ENCODE assay signal across 8 mouse cellular contexts in genomic region chr19:5691601-5692000, GRCm38 (mm10). TPM values are rescaled to one million over a fixed set of nuclear protein-coding genes. Genes with fewer than 3 reads are reported as not detected.
DNase-seq lines count a peak whose midpoint lies in the region; ATAC-seq lines count a peak whose summit lies in the region.

No protein-coding gene starts in this region.

- no peak for ATAC-seq in kidney, embryonic 15.5 days (replicated peaks; ENCODE audit: low FRiP score)
- no peak for ATAC-seq in forebrain, embryonic 13.5 days
- ATAC-seq in limb, embryonic 15.5 days (ENCODE audit: insufficient number of reproducible peaks, low FRiP score, low TSS enrichment, low read depth), result no peak
- no peak for ATAC-seq in neural tube, embryonic 13.5 days (ENCODE audit: low read depth)

- peaks cover 54% of the 10 kb centered on the region for H3K36me3 ChIP-seq in kidney, embryonic 15.5 days
- peaks cover 58% of the 10 kb centered on the region for H3K36me3 ChIP-seq in forebrain, embryonic 13.5 days (ENCODE audit: poor library complexity, severe bottlenecking)
- peaks cover 46% of the 10 kb centered on the region for H3K36me3 ChIP-seq in limb, embryonic 15.5 days
- H3K36me3 ChIP-seq in neural tube, embryonic 13.5 days, result peaks cover 56% of the 10 kb centered on the region

- WGBS in kidney, embryonic 15.5 days, result 69% methylated on average over 5 of the region's 5 CpGs
- 88% methylated on average over 5 of the region's 5 CpGs for WGBS in forebrain, embryonic 13.5 days
- 76% methylated on average over 5 of the region's 5 CpGs for WGBS in limb, embryonic 15.5 days
- WGBS in neural tube, embryonic 13.5 days, result 76% methylated on average over 5 of the region's 5 CpGs

- H3K27me3 ChIP-seq in kidney, embryonic 15.5 days, result no peaks in the 10 kb centered on the region
- H3K27me3 ChIP-seq in forebrain, embryonic 13.5 days, result peaks cover 9% of the 10 kb centered on the region
- no peaks in the 10 kb centered on the region for H3K27me3 ChIP-seq in limb, embryonic 15.5 days
- H3K27me3 ChIP-seq in neural tube, embryonic 13.5 days, result peaks cover 9% of the 10 kb centered on the region; the same call in 1 of the 2 replicates

- peak overlapping the region; percentile 96 for H3K27ac ChIP-seq in kidney, embryonic 15.5 days
- H3K27ac ChIP-seq in forebrain, embryonic 13.5 days, result no peak overlapping the region
- peak overlapping the region; percentile 54; the same call in 1 of the 2 replicates for H3K27ac ChIP-seq in limb, embryonic 15.5 days
- H3K27ac ChIP-seq in neural tube, embryonic 13.5 days (replicated peaks), result peak overlapping the region; percentile 67

- H3K4me3 ChIP-seq in kidney, embryonic 15.5 days (replicated peaks), result peak overlapping the region; percentile 81
- peak overlapping the region; percentile 95 for H3K4me3 ChIP-seq in forebrain, embryonic 13.5 days
- H3K4me3 ChIP-seq in limb, embryonic 15.5 days, result peak overlapping the region; percentile 88
- peak overlapping the region; percentile 76 for H3K4me3 ChIP-seq in neural tube, embryonic 13.5 days

- DNase-seq in kidney, postnatal 10 days, result no peak
- no peak for DNase-seq in thymus, postnatal 25 days
- no peak for DNase-seq in cerebellum, adult 9-11 months
- no peak for DNase-seq in adrenal gland, adult 18-20 months (ENCODE audit: low spot score in 2 of 2)

- peaks cover 71% of the 10 kb centered on the region for H3K4me1 ChIP-seq in kidney, embryonic 15.5 days
- H3K4me1 ChIP-seq in forebrain, embryonic 13.5 days, result peaks cover 63% of the 10 kb centered on the region
- H3K4me1 ChIP-seq in limb, embryonic 15.5 days, result peaks cover 59% of the 10 kb centered on the region
- H3K4me1 ChIP-seq in neural tube, embryonic 13.5 days (replicated peaks), result peaks cover 71% of the 10 kb centered on the region

- peak overlapping the region; percentile 96 for H3K4me2 ChIP-seq in kidney, embryonic 15.5 days
- H3K4me2 ChIP-seq in forebrain, embryonic 13.5 days, result peak overlapping the region; percentile 100
- peak overlapping the region; percentile 100 for H3K4me2 ChIP-seq in limb, embryonic 15.5 days
- H3K4me2 ChIP-seq in neural tube, embryonic 13.5 days, result peak overlapping the region; percentile 93

- peak overlapping the region; percentile 78 for H3K9ac ChIP-seq in kidney, embryonic 15.5 days
- H3K9ac ChIP-seq in forebrain, embryonic 13.5 days, result peak overlapping the region; percentile 58
- H3K9ac ChIP-seq in limb, embryonic 15.5 days, result peak overlapping the region; percentile 31; the same call in 1 of the 2 replicates
- peak overlapping the region; percentile 90 for H3K9ac ChIP-seq in neural tube, embryonic 13.5 days

- no peaks in the 10 kb centered on the region for H3K9me3 ChIP-seq in kidney, embryonic 15.5 days (replicated peaks)
- H3K9me3 ChIP-seq in forebrain, embryonic 13.5 days (replicated peaks), result no peaks in the 10 kb centered on the region
- H3K9me3 ChIP-seq in limb, embryonic 15.5 days, result no peaks in the 10 kb centered on the region
- H3K9me3 ChIP-seq in neural tube, embryonic 13.5 days, result no peaks in the 10 kb centered on the region

RNA-seq across cellular contexts. Expression of gene Pcnx3, which starts 2.9 kb away (rescaled TPM):
- polyA plus RNA-seq in kidney, embryonic 15.5 days (2015; fragmentation: Nextera tagmentation; extraction: Ambion mirVana), result 22.2 and 30.1 TPM in 2 replicates
- 21.6 and 29.4 TPM in 2 replicates for polyA plus RNA-seq in forebrain, embryonic 13.5 days (2015; fragmentation: Nextera tagmentation; extraction: Ambion mirVana)
- 18.5 and 20.9 TPM in 2 replicates for polyA plus RNA-seq in limb, embryonic 15.5 days (2015; fragmentation: Nextera tagmentation; extraction: Ambion mirVana)
- polyA plus RNA-seq in neural tube, embryonic 13.5 days (2015; fragmentation: Nextera tagmentation; extraction: Ambion mirVana), result 23.0 TPM in 2 replicates
- 100 to 1,000 TPM in 1 of 2 experiments, 10 to 100 TPM in 1; 84.6 to 103 TPM for total RNA-seq in adrenal gland, adult 18-20 months (2021)

RNA-seq across cellular contexts. Expression of gene Map3k11, which starts 3.1 kb away (rescaled TPM):
- 42.6 and 43.2 TPM in 2 replicates for polyA plus RNA-seq in kidney, embryonic 15.5 days (2015; fragmentation: Nextera tagmentation; extraction: Ambion mirVana)
- 11.3 and 11.7 TPM in 2 replicates for polyA plus RNA-seq in forebrain, embryonic 13.5 days (2015; fragmentation: Nextera tagmentation; extraction: Ambion mirVana)
- polyA plus RNA-seq in limb, embryonic 15.5 days (2015; fragmentation: Nextera tagmentation; extraction: Ambion mirVana), result 22.7 and 24.9 TPM in 2 replicates
- polyA plus RNA-seq in neural tube, embryonic 13.5 days (2015; fragmentation: Nextera tagmentation; extraction: Ambion mirVana), result 17.4 and 18.0 TPM in 2 replicates
- 10 to 100 TPM; 36.9 to 45.8 TPM for total RNA-seq in adrenal gland, adult 18-20 months (2021)

RNA-seq across cellular contexts. Expression of gene Kcnk7, which starts 12.6 kb away (rescaled TPM):
- polyA plus RNA-seq in kidney, embryonic 15.5 days (2015; fragmentation: Nextera tagmentation; extraction: Ambion mirVana), result 0.15 and 0.38 TPM in 2 replicates
- 0.31 and 0.32 TPM in 2 replicates for polyA plus RNA-seq in forebrain, embryonic 13.5 days (2015; fragmentation: Nextera tagmentation; extraction: Ambion mirVana)
- 3.1 and 4.4 TPM in 2 replicates for polyA plus RNA-seq in limb, embryonic 15.5 days (2015; fragmentation: Nextera tagmentation; extraction: Ambion mirVana)
- polyA plus RNA-seq in neural tube, embryonic 13.5 days (2015; fragmentation: Nextera tagmentation; extraction: Ambion mirVana), result not detected in 2 replicates
- not detected for total RNA-seq in adrenal gland, adult 18-20 months (2021)

RNA-seq across cellular contexts. Expression of gene Sipa1, which starts 28.1 kb away (rescaled TPM):
- polyA plus RNA-seq in kidney, embryonic 15.5 days (2015; fragmentation: Nextera tagmentation; extraction: Ambion mirVana), result 30.8 and 39.8 TPM in 2 replicates
- polyA plus RNA-seq in forebrain, embryonic 13.5 days (2015; fragmentation: Nextera tagmentation; extraction: Ambion mirVana), result 9.4 and 11.0 TPM in 2 replicates
- polyA plus RNA-seq in limb, embryonic 15.5 days (2015; fragmentation: Nextera tagmentation; extraction: Ambion mirVana), result 31.1 and 31.2 TPM in 2 replicates
- polyA plus RNA-seq in neural tube, embryonic 13.5 days (2015; fragmentation: Nextera tagmentation; extraction: Ambion mirVana), result 19.1 and 19.8 TPM in 2 replicates
- 10 to 100 TPM; 41.1 to 45.6 TPM for total RNA-seq in adrenal gland, adult 18-20 months (2021)

RNA-seq across cellular contexts. Expression of gene Ehbp1l1, which starts 34.5 kb away (rescaled TPM):
- 20.5 and 25.9 TPM in 2 replicates for polyA plus RNA-seq in kidney, embryonic 15.5 days (2015; fragmentation: Nextera tagmentation; extraction: Ambion mirVana)
- 5.3 and 6.7 TPM in 2 replicates for polyA plus RNA-seq in forebrain, embryonic 13.5 days (2015; fragmentation: Nextera tagmentation; extraction: Ambion mirVana)
- 28.9 and 48.5 TPM in 2 replicates for polyA plus RNA-seq in limb, embryonic 15.5 days (2015; fragmentation: Nextera tagmentation; extraction: Ambion mirVana)
- 8.3 and 9.6 TPM in 2 replicates for polyA plus RNA-seq in neural tube, embryonic 13.5 days (2015; fragmentation: Nextera tagmentation; extraction: Ambion mirVana)
- total RNA-seq in adrenal gland, adult 18-20 months (2021), result 10 to 100 TPM; 33.5 to 45.6 TPM

Comparison
In these comparisons a context has a peak if more than half of its experiments do, and no peak if none do; other contexts are left out.
1. H3K9ac ChIP-seq: peak in every context shown above with its lines; median percentile 90 in neural tube, embryonic 13.5 days; 78 in kidney, embryonic 15.5 days; 58 in forebrain, embryonic 13.5 days; 31 in limb, embryonic 15.5 days.